Mouse (Mus musculus) liver, embryonic 14 days (tissue): ENCODE results near the gene Vmo1. TPM values are rescaled to one million over a fixed set of nuclear protein-coding genes. Genes with fewer than 3 reads are reported as not detected.

Experiments
- polyA plus RNA-seq: library from polyadenylated mRNA; depleted of rRNA; stranded (reverse); fragments of >200 nt; gene quantifications from 2 replicates; pipeline ENCODE4 v1.2.3, GENCODE M21; 2012; rRNA removed

The Vmo1 gene
- polyA plus RNA-seq, result 0.23 and 0.41 TPM in 2 replicates

GRCm38 (mm10) chr11:70514288-70514687 lies at the start of gene Vmo1:
TSS of gene Vmo1 (minus strand) at chr11:70514616.

DNA sequence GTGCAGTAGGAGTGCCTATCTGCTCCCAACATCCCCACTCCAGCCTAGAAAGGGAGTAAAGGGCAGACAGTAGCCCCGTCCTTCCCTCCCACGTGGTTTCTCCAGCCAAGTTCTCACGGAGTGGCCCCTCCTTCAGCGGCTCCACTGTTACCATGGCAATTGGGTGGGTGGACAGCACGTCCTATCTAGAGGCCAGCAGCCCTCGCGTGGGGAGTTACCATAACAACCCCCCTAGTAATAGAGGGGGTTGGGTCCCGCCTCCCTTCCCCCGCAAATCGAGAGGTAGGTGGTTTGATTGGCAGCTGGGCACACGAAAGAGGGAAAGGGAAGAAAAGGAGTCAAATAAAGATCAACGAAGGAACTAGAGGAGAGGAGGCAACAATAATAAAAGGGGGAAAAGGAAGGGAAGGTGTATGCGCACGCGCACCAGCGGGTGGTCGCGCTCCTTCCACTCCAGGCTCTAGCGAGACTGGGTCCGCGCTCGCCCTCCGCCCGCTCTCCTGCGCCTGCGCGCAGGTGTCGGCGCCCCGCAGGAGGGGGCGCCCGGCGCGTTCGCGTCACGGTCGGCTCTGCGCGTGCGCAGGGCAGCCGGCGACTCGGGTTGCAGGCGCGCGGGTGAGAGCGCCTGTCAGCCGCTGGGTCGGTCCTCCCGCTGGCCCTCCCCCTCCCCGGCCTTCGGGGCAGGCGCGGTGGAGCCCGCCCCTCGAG lies 48.0 kb upstream of the Vmo1 start, which contains the start of gene Mink1:
Gene Mink1, plus strand, starts transcription at position 595 of the 708 bp plus-strand sequence.

DNA sequence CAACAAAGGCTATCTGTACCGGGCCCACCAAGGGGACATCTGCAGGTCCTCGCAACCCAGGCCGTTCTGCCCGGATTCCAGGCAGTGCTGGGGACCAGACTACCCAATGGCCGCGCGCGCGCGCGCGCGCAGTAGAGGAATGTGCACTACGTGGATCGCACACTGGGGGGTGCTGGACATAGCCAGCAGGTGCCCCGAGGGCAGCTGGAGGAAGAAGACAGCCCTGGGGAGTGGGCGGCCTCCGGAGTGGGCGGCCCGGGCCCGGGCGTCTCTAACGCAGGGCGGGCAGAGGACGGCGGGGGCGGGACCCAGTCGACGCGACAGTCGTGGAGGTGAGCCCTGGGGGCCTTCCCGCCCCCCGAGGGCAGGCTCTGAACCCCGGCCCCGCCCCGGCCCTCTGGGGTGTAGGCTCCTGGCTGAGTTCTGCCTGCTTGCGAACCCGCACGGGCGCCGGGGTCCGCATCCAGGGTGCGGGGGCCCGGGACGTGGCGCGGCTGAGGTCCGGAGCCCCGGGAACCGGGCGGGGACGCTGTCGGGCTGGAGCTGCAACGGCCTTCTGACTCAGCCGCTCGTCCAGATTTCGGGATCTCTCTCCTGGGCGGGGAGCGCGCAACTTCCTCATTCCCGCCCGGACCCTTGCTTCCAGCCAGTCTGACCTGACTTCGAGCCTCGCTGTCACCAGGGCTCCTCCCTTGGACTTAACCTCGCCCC lies 25.6 kb upstream of the Vmo1 start, which contains the start of gene Pld2:
Gene Pld2, plus strand, starts transcription at position 188 of the 711 bp plus-strand sequence.

DNA sequence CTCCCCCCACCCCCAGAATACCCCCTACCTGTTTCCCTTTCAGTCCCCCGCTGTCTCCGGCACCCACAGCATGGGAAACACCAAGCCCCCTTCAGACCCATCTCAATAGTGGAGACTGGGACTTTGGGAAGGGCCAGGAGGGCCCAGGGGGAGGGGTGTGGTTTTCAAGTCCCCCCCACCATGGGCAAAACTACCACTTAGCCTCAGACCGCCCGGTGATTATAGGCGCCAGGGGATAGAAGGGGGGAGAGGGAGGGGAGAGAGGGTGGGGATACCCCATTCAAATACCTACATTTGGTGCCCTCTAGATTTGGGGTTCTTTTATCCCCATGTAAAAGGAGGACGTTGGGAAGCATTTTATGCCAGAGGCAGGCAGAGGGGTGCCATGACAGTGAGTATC lies 18.4 kb upstream of the Vmo1 start, which contains the start of gene Gm40193:
Gene Gm40193, minus strand, starts transcription at position 101 of the 400 bp plus-strand sequence.

GRCm38 (mm10) chr11:70525184-70525678 lies 10.8 kb upstream of the Vmo1 start, which contains the start of gene Psmb6:
TSS of gene Psmb6 (plus strand) at chr11:70525367.

DNA sequence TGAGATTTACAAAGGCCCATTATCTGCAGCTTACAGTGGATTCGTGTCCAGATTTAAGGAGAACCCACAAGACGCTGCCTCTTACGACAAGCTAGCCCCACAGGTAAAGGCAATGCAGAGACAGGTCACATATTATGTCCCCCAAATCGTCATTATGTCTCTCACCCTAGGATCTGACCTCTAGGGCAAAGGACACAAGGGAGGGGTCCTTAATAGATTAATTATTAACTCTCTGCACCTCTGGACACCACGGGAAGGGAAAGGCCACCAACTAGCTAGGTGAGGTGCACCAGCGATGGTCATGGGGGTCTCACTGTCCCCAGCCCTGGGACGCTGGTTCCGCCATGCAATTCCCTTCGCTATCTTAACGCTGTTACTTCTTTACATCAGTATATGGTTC lies 4.5 kb upstream of the Vmo1 start, which contains the start of gene Gltpd2:
Gene Gltpd2, plus strand, starts transcription at position 274 of the 400 bp plus-strand sequence.

DNA sequence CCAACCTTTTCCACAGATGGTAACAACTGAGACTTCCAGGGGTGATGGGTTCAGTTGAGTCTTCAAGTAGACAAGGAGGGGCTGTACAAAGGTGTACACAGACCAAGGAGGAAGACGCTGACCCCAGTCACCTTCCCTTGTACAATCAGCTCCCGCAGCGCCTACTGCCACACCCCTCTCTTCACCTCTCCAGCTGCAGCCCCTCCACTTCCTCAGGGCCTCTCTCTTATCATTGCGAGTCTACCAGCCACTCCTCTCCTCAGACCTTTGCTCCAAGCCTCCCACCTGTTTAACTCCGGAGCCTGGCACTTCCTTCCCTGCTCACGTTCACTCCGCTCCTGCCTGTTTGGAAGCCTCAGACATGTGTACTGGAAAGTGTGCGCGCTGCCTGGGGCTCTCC lies 9.4 kb downstream of the Vmo1 start, which contains the start of gene Tm4sf5:
Gene Tm4sf5, plus strand, starts transcription at position 275 of the 400 bp plus-strand sequence.

Other genes with a start within 250 kb of the Vmo1 start
- 0.06 and 0.07 TPM in 2 replicates for gene Alox12e, start 192.0 kb downstream of the Vmo1 start, polyA plus RNA-seq
- gene Alox15, start 162.6 kb downstream of the Vmo1 start, polyA plus RNA-seq, result 0.78 and 0.97 TPM in 2 replicates
- 9.3 and 10.8 TPM in 2 replicates for gene Pelp1, start 104.6 kb downstream of the Vmo1 start, polyA plus RNA-seq
- 16.2 and 19.8 TPM in 2 replicates for gene Arrb2, start 82.0 kb downstream of the Vmo1 start, polyA plus RNA-seq
- 13.8 and 13.9 TPM in 2 replicates for gene Med11, start 62.7 kb downstream of the Vmo1 start, polyA plus RNA-seq
- gene Zmynd15, start 55.2 kb downstream of the Vmo1 start, polyA plus RNA-seq, result 0.29 and 0.30 TPM in 2 replicates
- 0.85 and 1.2 TPM in 2 replicates for gene Cxcl16, start 54.6 kb downstream of the Vmo1 start, polyA plus RNA-seq
- gene Tm4sf5, start 9.4 kb downstream of the Vmo1 start, polyA plus RNA-seq, result 0.66 and 1.0 TPM in 2 replicates
- 8.8 and 10.9 TPM in 2 replicates for gene Gltpd2, start 4.6 kb upstream of the Vmo1 start, polyA plus RNA-seq
- gene Psmb6, start 10.8 kb upstream of the Vmo1 start, polyA plus RNA-seq, result 160 and 165 TPM in 2 replicates
- not detected in 2 replicates for gene Gm40193, start 18.3 kb upstream of the Vmo1 start, polyA plus RNA-seq
- gene Pld2, start 25.4 kb upstream of the Vmo1 start, polyA plus RNA-seq, result 2.0 and 2.3 TPM in 2 replicates
- 12.1 and 13.7 TPM in 2 replicates for gene Mink1, start 48.3 kb upstream of the Vmo1 start, polyA plus RNA-seq
- not detected in 2 replicates for gene 4930544D05Rik, start 101.2 kb upstream of the Vmo1 start, polyA plus RNA-seq
- 0.06 TPM in 1 of 2 replicates, not detected in the other for gene Chrne, start 104.6 kb upstream of the Vmo1 start, polyA plus RNA-seq
- gene Gp1ba, start 124.5 kb upstream of the Vmo1 start, polyA plus RNA-seq, result 3.2 and 4.8 TPM in 2 replicates
- gene Rnf167, start 132.6 kb upstream of the Vmo1 start, polyA plus RNA-seq, result 44.9 and 50.6 TPM in 2 replicates
- gene Slc25a11, start 132.9 kb upstream of the Vmo1 start, polyA plus RNA-seq, result 34.1 and 39.6 TPM in 2 replicates
- 355 and 466 TPM in 2 replicates for gene Pfn1, start 140.0 kb upstream of the Vmo1 start, polyA plus RNA-seq
- gene Eno3, start 142.6 kb upstream of the Vmo1 start, polyA plus RNA-seq, result 4.1 and 6.4 TPM in 2 replicates
- gene Spag7, start 154.8 kb upstream of the Vmo1 start, polyA plus RNA-seq, result 48.0 and 50.2 TPM in 2 replicates
- 2.2 and 3.1 TPM in 2 replicates for gene Camta2, start 173.5 kb upstream of the Vmo1 start, polyA plus RNA-seq
- 0.77 and 0.98 TPM in 2 replicates for gene Inca1, start 185.5 kb upstream of the Vmo1 start, polyA plus RNA-seq
- gene Kif1c, start 185.9 kb upstream of the Vmo1 start, polyA plus RNA-seq, result 5.4 and 5.8 TPM in 2 replicates
- 0.70 and 0.74 TPM in 2 replicates for gene Zfp3, start 249.6 kb upstream of the Vmo1 start, polyA plus RNA-seq